Mouse (Mus musculus): ENCODE data around the gene Slc25a30.
"Not testable (repeated sequence)": the region's sequence is repeated elsewhere in the genome, so short reads cannot be mapped to it uniquely, and the experiment has no call there.

Gene Slc25a30

GRCm38 (mm10) chr14:75791372-75791771 is 4.5 kb upstream of the Slc25a30 start:
- no peak for DNase-seq (ENCODE audit: low spot score)

DNA sequence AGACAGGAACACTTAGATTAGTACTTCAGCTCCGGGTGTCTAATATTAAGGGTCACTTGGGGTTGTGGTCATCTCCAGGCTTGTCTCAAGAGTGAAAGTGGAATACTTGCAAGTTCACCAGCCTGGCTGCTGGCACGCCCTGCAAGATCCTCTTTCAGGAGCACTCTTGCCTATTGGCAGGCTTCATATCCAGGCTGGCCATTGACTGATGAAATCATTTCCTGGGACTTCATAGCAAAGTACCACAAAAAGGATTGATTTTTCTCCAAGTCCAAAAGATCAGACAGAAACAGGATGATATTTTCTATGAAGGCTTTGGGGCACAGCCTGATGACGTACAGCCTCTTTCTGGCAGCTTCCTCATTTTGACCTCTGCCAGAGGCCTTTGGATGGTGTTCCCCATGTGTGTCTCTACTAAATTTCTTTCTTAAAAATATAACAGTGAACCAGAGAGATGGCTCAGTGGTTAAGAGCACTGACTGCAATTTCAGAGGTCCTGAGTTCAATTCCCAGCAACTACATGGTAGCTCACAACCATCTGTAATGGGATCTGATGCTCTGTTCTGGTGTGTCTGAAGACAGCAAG is 3.7 kb upstream of the Slc25a30 start:
- DNase-seq (ENCODE audit: low spot score), result no peak

DNA sequence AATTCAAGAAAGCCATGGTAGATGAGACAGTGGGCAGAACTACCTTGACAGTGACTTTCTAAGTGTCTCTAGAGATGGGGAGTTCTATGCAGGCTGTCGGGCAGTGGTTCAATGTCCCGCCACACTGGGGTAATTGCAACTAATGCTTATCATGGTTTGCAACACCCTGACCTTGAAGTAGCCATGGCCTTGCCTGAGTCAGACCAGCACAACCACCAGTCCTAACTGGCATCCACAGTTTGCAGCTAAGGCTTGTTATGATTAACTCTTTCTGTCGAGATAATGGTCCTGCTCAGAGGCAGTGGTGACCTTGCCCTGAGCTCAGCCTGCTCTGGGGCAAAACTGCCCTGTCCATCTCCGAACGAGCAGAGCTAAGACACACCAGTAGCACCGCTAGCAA is 2.5 kb upstream of the Slc25a30 start:
- no peak for DNase-seq (ENCODE audit: low spot score)

- no peak for DNase-seq (ENCODE audit: low spot score)
Measured at GRCm38 (mm10) chr14:75787794-75788175, 948 bp upstream of the Slc25a30 start.

GRCm38 (mm10) chr14:75786424-75786867 is 391 bp downstream of the Slc25a30 start:
- no peak for DNase-seq (ENCODE audit: low spot score)

GRCm38 (mm10) chr14:75779913-75780312 is 6.9 kb downstream of the Slc25a30 start:
- DNase-seq (ENCODE audit: low spot score), result no peak

- no peak for DNase-seq (ENCODE audit: low spot score)
Measured at GRCm38 (mm10) chr14:75776637-75777036, 10.2 kb downstream of the Slc25a30 start.

DNA sequence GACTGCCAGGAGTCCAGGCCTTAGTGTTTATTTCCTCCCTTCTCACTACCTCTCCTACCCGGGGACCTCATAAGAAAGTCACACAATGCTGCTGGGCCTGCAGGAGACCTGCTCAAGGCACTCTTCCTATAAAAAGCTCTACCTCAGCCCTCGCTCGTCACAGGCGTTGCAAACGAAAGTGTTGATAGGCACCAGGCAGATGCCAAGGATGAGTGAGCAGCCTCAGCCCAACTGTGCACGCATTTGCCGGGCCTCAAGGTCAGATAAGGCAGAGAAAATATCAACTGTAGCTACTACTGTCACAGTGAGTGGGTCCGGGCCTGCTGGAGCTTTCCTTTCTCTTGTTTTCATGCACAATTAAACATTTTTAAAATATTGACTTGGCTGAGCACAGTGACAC is 13.4 kb downstream of the Slc25a30 start:
- peak; percentile 29 for DNase-seq (ENCODE audit: low spot score)

GRCm38 (mm10) chr14:75772407-75772806 is 14.4 kb downstream of the Slc25a30 start:
- not testable (repeated sequence) for DNase-seq (ENCODE audit: low spot score)

GRCm38 (mm10) chr14:75771101-75771501 is 15.7 kb downstream of the Slc25a30 start:
- no peak for DNase-seq (ENCODE audit: low spot score)

DNA sequence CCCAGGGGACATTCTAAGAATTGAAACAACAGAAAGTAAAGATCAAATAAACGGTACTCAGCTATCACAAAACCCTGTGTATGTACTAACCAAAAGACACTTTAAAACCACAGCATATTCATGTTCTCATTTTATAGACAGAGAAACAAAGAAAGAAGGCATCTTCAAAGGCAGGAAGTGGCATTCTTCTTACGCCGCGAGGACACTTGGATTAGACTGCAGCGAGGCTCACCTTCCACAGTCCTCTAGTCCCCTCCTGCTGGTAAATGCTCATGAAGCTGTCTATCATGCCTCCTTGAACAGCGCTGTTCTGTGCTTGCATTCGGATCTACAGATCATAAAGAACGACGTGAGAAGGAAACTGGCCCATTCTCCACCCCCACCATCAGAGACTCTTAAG is 17.5 kb downstream of the Slc25a30 start:
- no peak for DNase-seq (ENCODE audit: low spot score)

GRCm38 (mm10) chr14:75768275-75768608 is 18.6 kb downstream of the Slc25a30 start:
- DNase-seq (ENCODE audit: low spot score), result no peak

DNA sequence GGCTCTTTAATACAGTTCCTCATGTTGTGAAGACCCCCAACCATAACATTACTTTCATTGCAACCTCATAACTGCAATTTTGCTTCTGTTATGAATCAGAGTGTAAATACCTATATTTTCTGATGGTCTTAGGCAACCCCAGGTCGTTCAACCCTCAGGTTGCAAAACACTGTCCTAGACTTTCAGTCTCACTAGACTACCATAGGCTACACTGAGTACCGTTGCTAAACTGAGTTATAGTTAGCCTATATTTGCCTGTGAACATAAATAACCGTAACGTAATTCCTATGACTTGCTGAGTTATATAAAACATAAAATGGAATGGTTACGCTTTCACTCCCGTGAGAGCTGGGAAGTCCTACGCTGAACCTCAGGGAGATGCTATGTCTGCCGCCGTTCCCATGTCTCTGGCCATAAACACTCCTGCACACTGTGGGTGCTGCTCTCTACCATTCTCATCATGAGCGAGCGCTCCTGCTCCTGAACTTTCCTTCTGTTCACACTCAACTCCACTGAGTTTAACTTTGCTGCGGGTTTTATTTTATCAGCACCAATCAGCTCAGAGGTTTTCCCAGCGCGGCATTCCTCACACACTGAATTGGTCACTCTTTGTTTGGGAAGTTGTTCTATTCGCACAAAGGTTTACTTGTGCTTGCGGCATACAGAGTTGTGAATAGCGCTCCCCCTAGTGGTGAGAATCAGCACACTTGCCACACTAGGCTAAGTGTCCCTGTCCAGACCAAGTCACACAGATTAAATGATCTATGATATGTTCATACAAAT is 19.2 kb downstream of the Slc25a30 start:
- peak; percentile 36 for DNase-seq (ENCODE audit: low spot score)

DNA sequence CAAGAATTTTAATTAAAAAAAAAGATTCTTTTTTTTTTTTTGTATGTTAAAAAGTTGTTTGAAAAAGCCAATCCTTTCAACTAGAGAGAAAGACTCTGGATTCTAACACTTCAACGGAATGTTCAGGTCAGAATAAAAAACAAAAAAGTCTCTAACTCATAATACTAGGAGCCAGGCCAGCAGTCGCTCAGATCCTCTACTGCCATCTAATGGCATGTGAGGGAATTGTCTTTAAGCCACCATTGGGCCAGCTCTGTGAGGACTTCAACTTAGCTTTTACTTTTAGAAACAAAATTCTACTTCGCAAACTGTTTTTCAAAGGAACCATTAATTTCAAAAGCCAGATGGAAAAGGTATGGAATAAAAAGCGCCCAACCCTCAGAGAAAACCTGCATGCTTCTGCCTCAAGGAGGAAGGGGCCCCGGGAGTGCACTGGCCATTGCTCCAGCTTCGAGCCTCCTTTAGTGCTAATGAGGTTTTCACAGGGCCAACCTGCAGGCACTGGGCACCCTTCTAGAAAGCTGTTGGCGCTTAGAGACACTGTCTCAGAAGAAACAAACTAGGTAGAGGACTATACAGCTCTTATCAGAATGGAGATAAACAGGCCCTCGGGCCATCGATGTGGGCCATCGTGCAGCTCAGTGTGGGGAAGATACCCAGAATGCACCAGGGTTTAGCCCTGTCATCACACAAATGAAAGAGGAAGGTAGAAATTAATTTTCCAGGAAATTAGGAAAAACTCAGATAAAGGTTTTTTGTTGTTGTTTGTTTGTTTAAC is 25.6 kb downstream of the Slc25a30 start:
- DNase-seq (ENCODE audit: low spot score), result peak; percentile 30

DNA sequence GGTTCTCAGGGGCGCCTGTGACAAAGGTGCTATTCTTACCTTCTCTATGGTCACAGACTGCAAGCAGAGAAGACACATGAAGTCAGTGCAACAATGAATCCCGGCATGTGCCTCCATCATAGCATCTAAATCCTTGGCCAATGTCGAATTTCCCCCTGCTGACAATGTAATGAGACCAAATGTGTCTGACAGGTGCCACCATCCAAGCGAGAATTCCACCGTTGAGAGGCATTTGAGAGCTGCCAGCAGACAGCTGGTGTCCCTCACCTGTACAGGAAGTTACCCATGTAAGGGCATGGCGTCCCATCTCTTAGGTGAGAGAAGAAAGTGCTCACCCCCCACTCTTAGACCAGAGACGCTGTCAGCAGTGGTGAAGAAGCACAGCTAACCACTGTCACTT is 28.4 kb downstream of the Slc25a30 start:
- DNase-seq (ENCODE audit: low spot score), result no peak

GRCm38 (mm10) chr14:75757821-75758220 is 29.0 kb downstream of the Slc25a30 start:
- DNase-seq (ENCODE audit: low spot score), result no peak

DNA sequence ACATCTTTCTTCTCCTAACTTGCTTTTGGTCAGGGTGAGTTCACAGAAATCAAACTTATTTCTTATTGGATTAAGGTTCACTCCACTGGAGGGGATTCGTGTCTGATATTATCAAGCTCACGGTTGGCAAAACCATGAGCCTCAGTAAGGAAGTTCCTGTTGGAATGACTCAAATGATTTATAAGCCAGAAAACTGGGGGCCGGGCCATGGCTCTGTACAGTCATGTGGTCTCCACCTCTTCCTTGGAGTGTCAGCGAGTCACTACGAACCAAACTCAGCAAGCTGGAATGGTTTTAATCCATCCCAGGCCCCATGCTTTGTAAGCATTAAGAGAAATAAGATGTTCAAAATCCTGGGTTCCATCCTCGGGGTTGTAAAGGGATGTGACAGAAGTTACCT is 29.9 kb downstream of the Slc25a30 start:
- DNase-seq (ENCODE audit: low spot score), result no peak

GRCm38 (mm10) chr14:75753991-75754817 is 32.6 kb downstream of the Slc25a30 start, which contains the start of gene Cog3:
Gene Cog3 (minus strand): TSS chr14:75754517.
- DNase-seq (ENCODE audit: low spot score), result peak; percentile 94

DNA sequence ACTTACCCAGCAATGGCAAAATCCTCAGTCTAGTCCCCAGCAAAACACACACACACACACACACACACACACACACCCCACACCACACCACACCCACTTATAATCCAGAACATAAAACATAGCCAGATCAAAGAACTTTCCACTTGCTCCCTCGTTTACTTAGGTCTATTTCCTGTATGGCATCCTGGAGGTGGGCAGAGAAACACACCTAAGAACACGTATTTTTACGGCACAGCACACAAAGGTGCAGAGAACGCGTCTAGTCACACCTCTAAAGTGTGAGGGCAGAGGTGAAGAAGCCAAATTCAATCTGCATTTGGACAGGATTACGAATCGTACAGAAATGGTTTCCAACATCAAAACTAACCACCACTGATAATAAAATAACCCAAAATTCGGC is 33.6 kb downstream of the Slc25a30 start:
- no peak for DNase-seq (ENCODE audit: low spot score)

DNA sequence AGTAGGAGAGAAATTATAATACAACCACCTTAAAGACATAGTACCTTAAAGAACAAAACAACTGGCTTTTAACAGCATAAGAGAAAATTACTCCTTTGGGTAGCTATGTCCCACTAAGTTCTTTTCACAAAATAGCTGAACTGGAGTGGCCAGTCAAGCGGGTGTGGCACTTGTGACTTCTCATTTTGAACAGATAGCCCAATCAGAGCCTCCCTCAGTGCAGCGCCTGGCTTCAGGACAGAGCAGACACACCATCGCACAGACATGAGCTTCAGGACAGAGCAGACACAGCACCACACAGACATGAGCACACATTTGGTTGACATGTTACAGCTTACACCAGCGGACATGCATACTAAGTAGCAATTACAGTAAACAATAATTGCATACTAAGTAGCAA is 35.8 kb downstream of the Slc25a30 start:
- DNase-seq (ENCODE audit: low spot score), result peak; percentile 31

DNA sequence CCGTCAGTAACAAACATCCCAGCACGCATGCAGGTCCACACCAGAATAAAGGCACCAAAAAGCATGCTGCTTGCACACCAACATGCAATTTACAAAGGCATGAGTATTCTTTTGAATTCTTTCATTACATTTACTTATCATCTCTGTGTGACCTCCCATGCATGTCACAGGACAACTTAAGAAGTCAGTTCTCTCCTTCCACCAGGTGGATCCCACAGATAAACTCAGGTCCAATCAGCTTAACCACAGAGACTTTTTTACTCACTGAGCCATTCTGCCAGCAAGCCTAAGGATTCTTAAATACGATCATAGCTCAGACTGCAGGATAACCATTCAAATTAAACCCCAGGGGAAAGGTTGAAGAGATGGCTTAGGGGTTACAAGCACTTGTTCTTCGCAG is 37.7 kb downstream of the Slc25a30 start:
- peak; percentile 23 for DNase-seq (ENCODE audit: low spot score)

DNA sequence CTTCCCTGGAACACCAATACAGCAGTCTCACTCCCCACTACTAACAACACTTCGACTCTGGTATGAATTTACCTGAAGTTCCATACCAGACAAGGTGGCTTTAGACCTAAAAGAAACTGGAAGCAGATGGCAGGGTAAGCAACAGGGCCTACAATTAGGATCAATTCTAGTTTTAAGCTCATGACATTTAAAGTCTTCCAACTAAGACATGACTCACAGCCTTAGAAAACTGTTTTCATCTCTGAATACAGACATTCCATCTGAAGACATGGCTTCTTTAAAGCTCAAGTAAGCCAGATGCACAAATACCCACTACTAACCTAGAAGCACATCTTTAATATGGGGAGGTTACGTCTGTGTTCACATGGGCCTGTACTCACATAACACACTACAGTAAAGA is 38.9 kb downstream of the Slc25a30 start:
- no peak for DNase-seq (ENCODE audit: low spot score)
